Mouse (Mus musculus): ENCODE measurements around the gene Kpnb1.

Gene Kpnb1

DNA sequence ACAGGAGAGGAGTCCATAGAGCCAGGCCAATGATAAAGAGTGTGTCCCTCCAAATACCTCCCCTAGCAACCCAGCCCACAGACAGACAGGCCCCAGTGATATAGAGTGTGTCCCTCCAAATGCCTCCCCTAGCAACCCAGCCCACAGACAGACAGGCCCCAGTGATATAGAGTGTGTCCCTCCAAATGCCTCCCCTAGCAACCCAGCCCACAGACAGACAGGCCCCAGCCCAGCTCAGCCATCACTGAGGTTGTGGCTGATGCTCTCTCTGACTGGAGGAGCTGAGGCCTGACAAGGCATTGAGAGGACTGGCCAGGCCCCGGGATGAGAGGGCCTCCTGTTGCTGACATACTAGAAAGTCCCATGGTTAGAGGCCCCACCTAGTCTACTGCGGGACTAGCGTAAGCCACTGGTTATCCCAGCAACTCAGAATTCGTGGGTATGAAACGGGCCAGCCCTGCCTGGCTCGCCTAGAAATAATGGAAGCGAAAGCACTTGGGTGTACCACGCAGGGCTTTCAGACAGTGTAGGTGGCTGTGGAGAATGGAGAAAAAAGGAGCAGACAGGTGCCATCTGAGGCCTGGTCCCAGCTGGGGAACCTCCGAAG is 75.1 kb downstream of the Kpnb1 start:
- in situ Hi-C loops (cut with MboI; ENCODE audit: low sequenced_read_pairs), result no loop called here

Data from CH12F3 (cell line).